Comparison of ENCODE assay signal across 8 mouse cellular contexts in the genomic region with DNA sequence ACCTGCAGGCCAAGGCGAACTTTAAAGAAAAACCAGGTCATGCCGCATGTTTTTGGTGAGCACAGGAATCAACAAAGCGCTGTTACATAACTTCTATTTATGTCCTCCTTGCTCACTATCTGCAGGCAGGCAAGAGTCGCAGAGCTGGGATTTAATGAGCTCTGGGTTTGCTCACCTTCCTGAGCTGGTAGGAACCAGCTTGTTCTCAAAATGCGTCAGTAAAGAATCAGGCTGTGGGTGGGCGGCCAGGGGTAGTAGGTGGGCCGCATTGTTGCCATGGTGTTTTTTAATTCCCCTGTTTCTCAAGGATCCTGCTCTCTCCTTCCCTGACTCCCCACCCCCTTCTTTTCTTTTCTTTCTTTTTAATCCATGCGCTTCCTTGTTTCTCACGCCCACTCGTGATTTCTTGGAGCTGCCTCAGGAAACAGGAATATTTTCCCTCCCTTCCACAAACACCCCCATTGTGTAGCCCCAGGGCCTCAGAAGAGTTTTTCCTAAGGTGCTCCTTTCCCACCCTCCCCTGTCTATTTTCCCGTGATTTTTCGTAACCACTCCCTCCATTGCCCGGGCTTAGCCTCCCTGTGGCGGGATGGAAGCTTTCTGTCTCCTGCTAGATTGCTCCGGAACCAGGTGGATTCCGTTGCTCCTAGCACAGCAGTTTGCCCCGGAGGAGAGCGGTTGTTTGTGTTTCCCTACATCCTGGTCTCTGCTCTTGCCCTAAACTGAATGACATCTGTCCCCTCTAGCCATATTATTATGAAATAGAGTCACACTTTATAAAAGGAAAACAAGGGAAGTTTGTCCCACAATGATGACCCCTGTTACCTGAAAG.
A peak's percentile ranks its signal among the peaks of the same experiment; 100 is the strongest.
DNase-seq lines count a peak whose midpoint lies in the region; ATAC-seq and TF ChIP-seq lines count a peak whose summit lies in the region.

No protein-coding gene starts in this region.

- peak; percentile 46; the same call in 1 of the 2 replicates for ATAC-seq in limb, embryonic 12.5 days (ENCODE audit: insufficient number of reproducible peaks, insufficient read depth, low FRiP score, low TSS enrichment, low read depth)
- ATAC-seq in neural tube, embryonic 11.5 days (ENCODE audit: insufficient read depth, low FRiP score, low TSS enrichment) = peak; percentile 39; the same call in 1 of the 2 replicates
- no peak for ATAC-seq in inflammation-experienced regulatory T-cells, adult 6 months

- WGBS in kidney, adult 2 months = 11% methylated on average over 18 of the region's 18 CpGs
- 8% methylated on average over 18 of the region's 18 CpGs for WGBS in limb, embryonic 12.5 days
- 14% methylated on average over 18 of the region's 18 CpGs for WGBS in neural tube, embryonic 11.5 days

- H3K9me3 ChIP-seq in limb, embryonic 12.5 days = no peaks in the 10 kb centered on the region
- H3K9me3 ChIP-seq in neural tube, embryonic 11.5 days (ENCODE audit: control insufficient read depth, low read length) = no peaks in the 10 kb centered on the region

- peak; percentile 78 for DNase-seq in brain, embryonic 14.5 days (ENCODE audit: low read depth)
- DNase-seq in embryo, embryonic 10.5 days (ENCODE audit: low spot score) = peak; percentile 70
- DNase-seq in heart, adult 8-10 months (ENCODE audit: low spot score) = peak; percentile 61
- DNase-seq in kidney, adult 2 months = peak; percentile 87
- DNase-seq in neural tube, embryonic 11.5 days (ENCODE audit: low spot score) = no peak
- DNase-seq in thymus, postnatal 0 days (ENCODE audit: low spot score) = no peak

- H3K36me3 ChIP-seq in kidney, adult 2 months (ENCODE audit: control insufficient read depth, insufficient read depth, low read length) = no peaks in the 10 kb centered on the region; the same call in 1 of the 2 replicates
- no peaks in the 10 kb centered on the region for H3K36me3 ChIP-seq in limb, embryonic 12.5 days
- H3K36me3 ChIP-seq in neural tube, embryonic 11.5 days (ENCODE audit: control insufficient read depth, insufficient read depth, low read length) = no peaks in the 10 kb centered on the region

- H3K27me3 ChIP-seq in kidney, adult 2 months (replicated peaks; ENCODE audit: control insufficient read depth, insufficient read depth, low read length) = no peaks in the 10 kb centered on the region
- no peaks in the 10 kb centered on the region for H3K27me3 ChIP-seq in limb, embryonic 12.5 days
- no peaks in the 10 kb centered on the region for H3K27me3 ChIP-seq in neural tube, embryonic 11.5 days (ENCODE audit: control insufficient read depth, insufficient read depth, low read length)

- TF ChIP-seq POLR2A in brain, embryonic 14.5 days (IDR thresholded peaks at IDR 0.05; ENCODE audit: borderline replicate concordance, extremely low read depth, insufficient read depth, insufficient read length, poor library complexity, severe bottlenecking) = no peak
- TF ChIP-seq POLR2A in kidney, adult 2 months (IDR thresholded peaks at IDR 0.05; ENCODE audit: low read depth, low read length) = no peak

- 0 out of 2 replicates have a peak overlapping the region, but pooled peaks have one; percentile 27 for H3K9ac ChIP-seq in limb, embryonic 12.5 days (replicated peaks)
- peak overlapping the region; percentile 18 for H3K9ac ChIP-seq in neural tube, embryonic 11.5 days (ENCODE audit: low read length)

- no peak overlapping the region; the same call in 1 of the 2 replicates for H3K4me3 ChIP-seq in kidney, adult 2 months (ENCODE audit: insufficient read depth, low read depth, low read length)
- H3K4me3 ChIP-seq in limb, embryonic 12.5 days (replicated peaks) = 0 out of 2 replicates have a peak overlapping the region, but pooled peaks have one; percentile 3
- H3K4me3 ChIP-seq in neural tube, embryonic 11.5 days (ENCODE audit: low read depth, low read length) = no peak overlapping the region

- no peak for TF ChIP-seq CTCF in brain, embryonic 14.5 days (IDR thresholded peaks at IDR 0.05; ENCODE audit: borderline replicate concordance, extremely low read depth, insufficient read depth, insufficient read length)
- 0 out of 2 replicates have a peak, but pooled peaks have one; percentile 1 for TF ChIP-seq CTCF in kidney, adult 2 months (conservative IDR thresholded peaks at IDR 0.05; ENCODE audit: insufficient read depth, insufficient read length, low read depth, low read length)

- H3K4me2 ChIP-seq in limb, embryonic 12.5 days = peak overlapping the region; percentile 54
- peak overlapping the region; percentile 24 for H3K4me2 ChIP-seq in neural tube, embryonic 11.5 days (ENCODE audit: low read depth)

- H3K27ac ChIP-seq in kidney, adult 2 months (ENCODE audit: insufficient read depth, low read depth, low read length) = peak overlapping the region; percentile 96
- H3K27ac ChIP-seq in limb, embryonic 12.5 days = peak overlapping the region; percentile 91
- H3K27ac ChIP-seq in neural tube, embryonic 11.5 days (ENCODE audit: low read depth, low read length) = no peak overlapping the region

- H3K4me1 ChIP-seq in kidney, adult 2 months (ENCODE audit: control insufficient read depth, insufficient read depth, low read length) = peaks cover 46% of the 10 kb centered on the region
- peaks cover 66% of the 10 kb centered on the region for H3K4me1 ChIP-seq in limb, embryonic 12.5 days (replicated peaks)
- H3K4me1 ChIP-seq in neural tube, embryonic 11.5 days (ENCODE audit: control insufficient read depth, insufficient read depth, low read length) = peaks cover 8% of the 10 kb centered on the region

Comparison
In these comparisons a context has a peak if more than half of its experiments do, and no peak if none do; other contexts are left out.
1. DNase-seq: peak in brain, embryonic 14.5 days (single experiment), embryo, embryonic 10.5 days (single experiment), heart, adult 8-10 months (single experiment) and kidney, adult 2 months (single experiment); none in neural tube, embryonic 11.5 days (single experiment) and thymus, postnatal 0 days (single experiment).